Mouse (Mus musculus): ENCODE measurements around the gene Lysmd2.
"Not testable (repeated sequence)": the region's sequence is repeated elsewhere in the genome, so short reads cannot be mapped to it uniquely, and the experiment has no call there.

The Lysmd2 gene

GRCm38 (mm10) chr9:75630823-75631454 lies 5.4 kb downstream of the Lysmd2 start:
- DNase-seq (ENCODE audit: low spot score in 2 of 2), result no peak

- no peak for DNase-seq (ENCODE audit: low spot score in 2 of 2)
Observed at GRCm38 (mm10) chr9:75632111-75632510, 6.6 kb downstream of the Lysmd2 start.

GRCm38 (mm10) chr9:75632902-75633301 lies 7.4 kb downstream of the Lysmd2 start:
- no peak for DNase-seq (ENCODE audit: low spot score in 2 of 2)

- no peak for DNase-seq (ENCODE audit: low spot score in 2 of 2)
Observed at GRCm38 (mm10) chr9:75633603-75634002, 8.1 kb downstream of the Lysmd2 start.

GRCm38 (mm10) chr9:75634226-75634625 lies 8.7 kb downstream of the Lysmd2 start:
- no peak for DNase-seq (ENCODE audit: low spot score in 2 of 2)

GRCm38 (mm10) chr9:75645405-75645804 lies 19.9 kb downstream of the Lysmd2 start:
- no peak for DNase-seq (ENCODE audit: low spot score in 2 of 2)

- DNase-seq (ENCODE audit: low spot score in 2 of 2), result no peak
Observed at GRCm38 (mm10) chr9:75653981-75654911, 28.7 kb downstream of the Lysmd2 start.

- DNase-seq (ENCODE audit: low spot score in 2 of 2), result not testable (repeated sequence)
Observed at GRCm38 (mm10) chr9:75656456-75656855, 30.9 kb downstream of the Lysmd2 start.

- no peak for DNase-seq (ENCODE audit: low spot score in 2 of 2)
Observed at GRCm38 (mm10) chr9:75660917-75661316, 35.4 kb downstream of the Lysmd2 start.

- no peak for DNase-seq (ENCODE audit: low spot score in 2 of 2)
Observed at GRCm38 (mm10) chr9:75665364-75665763, 39.8 kb downstream of the Lysmd2 start.

GRCm38 (mm10) chr9:75666612-75667011 lies 41.1 kb downstream of the Lysmd2 start:
- no peak for DNase-seq (ENCODE audit: low spot score in 2 of 2)

GRCm38 (mm10) chr9:75672769-75673168 lies 47.2 kb downstream of the Lysmd2 start:
- no peak for DNase-seq (ENCODE audit: low spot score in 2 of 2)

- DNase-seq (ENCODE audit: low spot score in 2 of 2), result no peak
Observed at GRCm38 (mm10) chr9:75676226-75676625, 50.7 kb downstream of the Lysmd2 start.

GRCm38 (mm10) chr9:75678341-75678740 lies 52.8 kb downstream of the Lysmd2 start:
- no peak for DNase-seq (ENCODE audit: low spot score in 2 of 2)

GRCm38 (mm10) chr9:75679629-75680028 lies 54.1 kb downstream of the Lysmd2 start:
- DNase-seq (ENCODE audit: low spot score in 2 of 2), result no peak

GRCm38 (mm10) chr9:75680606-75681005 lies 55.1 kb downstream of the Lysmd2 start:
- no peak for DNase-seq (ENCODE audit: low spot score in 2 of 2)

- DNase-seq (ENCODE audit: low spot score in 2 of 2), result no peak
Observed at GRCm38 (mm10) chr9:75683426-75684191, 58.1 kb downstream of the Lysmd2 start, which contains the start of gene Scg3. Gene Scg3, minus strand, starts transcription at chr9:75684056.

GRCm38 (mm10) chr9:75684292-75684691 lies 58.8 kb downstream of the Lysmd2 start:
- no peak for DNase-seq (ENCODE audit: low spot score in 2 of 2)

- DNase-seq (ENCODE audit: low spot score in 2 of 2), result no peak
Observed at GRCm38 (mm10) chr9:75684772-75685171, 59.2 kb downstream of the Lysmd2 start.

Data from spleen, postnatal 36 days (tissue).